Mouse (Mus musculus) heart, adult 8-10 months (tissue): ENCODE measurements at regions not wholly inside any gene's neighbourhood (a gene's known extent, or its start where the extent isn't known, plus 50 kb on each side); places are given as distances from the start of the nearest gene placed in this dataset.

Experiments
- DNase-seq: peaks from one replicate; pipeline ENCODE4 v3.0.0; 2022; ENCODE audit warnings: low spot score

DNA sequence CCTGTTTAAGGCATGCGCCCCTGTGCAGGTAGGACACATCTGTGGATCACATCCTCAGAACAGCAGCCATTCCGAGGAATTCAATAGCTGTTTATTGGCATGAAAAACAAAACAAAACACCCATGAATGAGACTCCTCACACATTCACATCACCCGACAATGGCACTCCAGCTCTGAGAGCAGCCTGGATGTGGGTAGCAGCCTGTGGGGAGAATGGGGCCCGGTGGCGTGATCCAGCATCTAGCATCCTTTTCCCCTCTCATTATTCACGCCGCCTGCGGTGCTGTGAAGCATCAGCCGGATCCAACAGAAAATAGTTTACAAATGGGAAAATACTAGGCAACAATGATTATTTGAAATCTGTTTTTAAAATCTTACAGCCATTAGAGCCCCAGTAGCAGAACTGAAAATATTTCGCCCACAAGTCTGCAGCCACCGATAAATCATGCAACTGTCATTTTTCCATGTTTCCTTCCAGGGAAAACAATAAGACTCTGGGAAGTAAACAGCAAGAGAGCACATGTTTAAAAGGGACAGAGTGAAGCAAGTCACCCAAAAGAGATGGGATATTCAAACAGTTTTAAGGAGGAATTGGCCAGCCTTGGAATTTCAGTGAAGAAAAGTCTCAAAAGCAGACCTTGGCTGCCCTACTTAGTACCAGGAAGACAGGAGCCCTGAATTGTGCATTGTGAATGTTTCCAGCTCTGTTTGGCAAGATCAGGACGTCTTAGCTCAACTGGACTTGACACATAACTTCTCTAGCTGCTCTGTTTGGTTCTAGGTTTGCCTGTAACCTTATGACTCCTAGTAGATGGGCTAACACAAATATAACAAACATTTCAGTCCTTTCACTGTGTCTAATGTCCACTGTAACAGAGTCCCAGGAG lies 50.2 kb upstream of the Arntl start:
- DNase-seq, result no peak
